Comparison of ENCODE assay signal across 8 mouse cellular contexts in the genomic region with DNA sequence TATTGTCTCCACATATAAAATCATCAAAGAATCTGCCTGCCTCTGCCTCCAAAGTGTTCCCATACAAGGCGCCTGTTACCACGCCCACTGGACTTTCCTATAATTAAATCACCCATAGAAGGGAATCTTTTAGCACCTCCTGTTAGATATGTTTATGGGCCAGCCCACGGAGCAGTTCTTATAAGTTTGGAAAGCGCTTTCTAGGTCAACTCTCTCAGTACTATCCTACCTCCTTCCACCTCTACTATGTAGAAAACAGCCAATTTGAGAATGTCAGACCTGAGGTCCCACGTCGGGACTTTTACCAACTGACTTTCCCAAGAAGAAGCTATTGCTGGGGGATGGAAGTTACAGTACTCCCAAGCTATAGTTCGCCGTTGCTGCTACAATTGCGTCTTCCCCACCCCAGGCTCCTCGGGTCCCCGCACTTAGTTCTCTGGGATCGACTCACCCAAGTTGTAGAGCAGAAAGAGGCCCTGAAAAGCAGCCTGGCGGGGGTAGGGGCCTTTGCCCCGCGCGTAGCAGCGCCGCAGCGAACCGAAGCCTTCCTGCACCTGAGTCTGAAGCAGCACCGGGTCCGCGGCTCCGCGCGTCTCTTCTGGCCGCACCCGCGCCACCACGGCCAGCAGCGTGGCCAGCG. TPM values are rescaled to one million over a fixed set of nuclear protein-coding genes. Genes with fewer than 3 reads are reported as not detected.
DNase-seq lines count a peak whose midpoint lies in the region; ATAC-seq lines count a peak whose summit lies in the region.

No protein-coding gene starts in this region.

- H3K4me2 ChIP-seq in heart, embryonic 11.5 days = peak overlapping the region; percentile 72
- peak overlapping the region; percentile 90 for H3K4me2 ChIP-seq in limb, embryonic 11.5 days (ENCODE audit: low read depth, severe bottlenecking)
- peak overlapping the region; percentile 80 for H3K4me2 ChIP-seq in stomach, embryonic 15.5 days

- 3% methylated on average over 32 of the region's 32 CpGs for WGBS in heart, embryonic 11.5 days (ENCODE audit: insufficient replicate concordance)
- WGBS in embryonic facial prominence, embryonic 10.5 days = 6% methylated on average over 32 of the region's 32 CpGs
- 6% methylated on average over 32 of the region's 32 CpGs for WGBS in limb, embryonic 11.5 days
- WGBS in stomach, embryonic 15.5 days = 4% methylated on average over 32 of the region's 32 CpGs

- no peak for DNase-seq in heart, adult 9 months (ENCODE audit: low spot score in 2 of 2)
- peak; percentile 53 for DNase-seq in 3T3-L1 (ENCODE audit: low read depth, low spot score)
- no peak for DNase-seq in embryonic facial prominence, embryonic 10.5 days (ENCODE audit: low spot score)
- DNase-seq in limb, embryonic 11.5 days (ENCODE audit: low spot score) = no peak
- no peak for DNase-seq in layer of hippocampus, postnatal 10 days (ENCODE audit: low spot score in 2 of 2)
- no peak for DNase-seq in cerebellum, adult 11-12 months

- no peaks in the 10 kb centered on the region for H3K9me3 ChIP-seq in heart, embryonic 11.5 days (replicated peaks; ENCODE audit: control insufficient read depth, low read length)
- H3K9me3 ChIP-seq in embryonic facial prominence, embryonic 10.5 days = no peaks in the 10 kb centered on the region
- no peaks in the 10 kb centered on the region for H3K9me3 ChIP-seq in limb, embryonic 11.5 days (ENCODE audit: control insufficient read depth, low read length)
- no peaks in the 10 kb centered on the region for H3K9me3 ChIP-seq in stomach, embryonic 15.5 days

- peak overlapping the region; percentile 97 for H3K27ac ChIP-seq in heart, embryonic 11.5 days (ENCODE audit: low read depth, low read length)
- peak overlapping the region; percentile 92 for H3K27ac ChIP-seq in embryonic facial prominence, embryonic 10.5 days (replicated peaks)
- peak overlapping the region; percentile 96 for H3K27ac ChIP-seq in limb, embryonic 11.5 days (replicated peaks; ENCODE audit: low read depth, low read length)
- H3K27ac ChIP-seq in stomach, embryonic 15.5 days = peak overlapping the region; percentile 99

- peak overlapping the region; percentile 92 for H3K9ac ChIP-seq in heart, embryonic 11.5 days (ENCODE audit: low read depth, low read length)
- peak overlapping the region; percentile 87 for H3K9ac ChIP-seq in limb, embryonic 11.5 days (ENCODE audit: low read length)
- peak overlapping the region; percentile 77 for H3K9ac ChIP-seq in stomach, embryonic 15.5 days

- peaks cover 19% of the 10 kb centered on the region for H3K36me3 ChIP-seq in heart, embryonic 11.5 days (ENCODE audit: control insufficient read depth, insufficient read depth, low read length)
- peaks cover 51% of the 10 kb centered on the region for H3K36me3 ChIP-seq in embryonic facial prominence, embryonic 10.5 days (replicated peaks)
- H3K36me3 ChIP-seq in limb, embryonic 11.5 days (ENCODE audit: control insufficient read depth, insufficient read depth, low read length) = peaks cover 13% of the 10 kb centered on the region
- peaks cover 27% of the 10 kb centered on the region for H3K36me3 ChIP-seq in stomach, embryonic 15.5 days

- H3K27me3 ChIP-seq in heart, embryonic 11.5 days (ENCODE audit: control insufficient read depth, insufficient read depth, low read length) = no peaks in the 10 kb centered on the region
- H3K27me3 ChIP-seq in embryonic facial prominence, embryonic 10.5 days (replicated peaks; ENCODE audit: low read depth, poor library complexity, severe bottlenecking) = no peaks in the 10 kb centered on the region
- H3K27me3 ChIP-seq in limb, embryonic 11.5 days (ENCODE audit: control insufficient read depth, insufficient read depth, low read length) = no peaks in the 10 kb centered on the region
- H3K27me3 ChIP-seq in stomach, embryonic 15.5 days (replicated peaks) = no peaks in the 10 kb centered on the region

- peaks cover 15% of the 10 kb centered on the region; the same call in 1 of the 2 replicates for H3K4me1 ChIP-seq in heart, embryonic 11.5 days (ENCODE audit: control insufficient read depth, insufficient read depth, low read length)
- peaks cover 38% of the 10 kb centered on the region for H3K4me1 ChIP-seq in embryonic facial prominence, embryonic 10.5 days
- peaks cover 3% of the 10 kb centered on the region for H3K4me1 ChIP-seq in limb, embryonic 11.5 days (ENCODE audit: control insufficient read depth, insufficient read depth, low read length)
- peaks cover 21% of the 10 kb centered on the region for H3K4me1 ChIP-seq in stomach, embryonic 15.5 days

- no peak for ATAC-seq in heart, embryonic 11.5 days (replicated peaks; ENCODE audit: insufficient number of reproducible peaks, low FRiP score, low TSS enrichment)
- ATAC-seq in limb, embryonic 11.5 days (ENCODE audit: insufficient number of reproducible peaks, low FRiP score, low TSS enrichment, low read depth) = no peak
- ATAC-seq in stomach, embryonic 15.5 days (ENCODE audit: insufficient read depth, low FRiP score, low read depth) = peak; percentile 2

- H3K4me3 ChIP-seq in heart, embryonic 11.5 days (ENCODE audit: low read depth, low read length) = peak overlapping the region; percentile 73
- peak overlapping the region; percentile 94 for H3K4me3 ChIP-seq in embryonic facial prominence, embryonic 10.5 days
- H3K4me3 ChIP-seq in limb, embryonic 11.5 days (ENCODE audit: low read depth, low read length) = peak overlapping the region; percentile 69
- peak overlapping the region; percentile 85 for H3K4me3 ChIP-seq in stomach, embryonic 15.5 days (replicated peaks)

RNA-seq across cellular contexts. Expression of gene Sac3d1, which starts 1.0 kb away (rescaled TPM):
- polyA plus RNA-seq in heart, embryonic 11.5 days (2014; fragmentation: Nextera tagmentation; extraction: Ambion mirVana) = 38.1 and 41.0 TPM in 2 replicates
- polyA plus RNA-seq in embryonic facial prominence, embryonic 10.5 days (2016; fragmentation: Nextera tagmentation; extraction: Ambion mirVana) = 66.1 and 67.7 TPM in 2 replicates
- polyA plus RNA-seq in limb, embryonic 11.5 days (2014; fragmentation: Nextera tagmentation; extraction: Ambion mirVana) = 65.4 and 65.8 TPM in 2 replicates
- 40.7 and 46.1 TPM in 2 replicates for polyA plus RNA-seq in stomach, embryonic 15.5 days (2015; fragmentation: Nextera tagmentation; extraction: Ambion mirVana)
- total RNA-seq in layer of hippocampus, postnatal 10 days (2021) = 10 to 100 TPM; 18.8 to 21.6 TPM

RNA-seq across cellular contexts. Expression of gene Snx15, which starts 10.6 kb away (rescaled TPM):
- 22.6 and 25.5 TPM in 2 replicates for polyA plus RNA-seq in heart, embryonic 11.5 days (2014; fragmentation: Nextera tagmentation; extraction: Ambion mirVana)
- polyA plus RNA-seq in embryonic facial prominence, embryonic 10.5 days (2016; fragmentation: Nextera tagmentation; extraction: Ambion mirVana) = 29.1 and 30.2 TPM in 2 replicates
- 27.1 and 27.7 TPM in 2 replicates for polyA plus RNA-seq in limb, embryonic 11.5 days (2014; fragmentation: Nextera tagmentation; extraction: Ambion mirVana)
- polyA plus RNA-seq in stomach, embryonic 15.5 days (2015; fragmentation: Nextera tagmentation; extraction: Ambion mirVana) = 29.2 and 29.9 TPM in 2 replicates
- 10 to 100 TPM; 35.0 to 35.4 TPM for total RNA-seq in layer of hippocampus, postnatal 10 days (2021)

RNA-seq across cellular contexts. Expression of gene Naaladl1, which starts 11.9 kb away (rescaled TPM):
- 0.23 and 0.40 TPM in 2 replicates for polyA plus RNA-seq in heart, embryonic 11.5 days (2014; fragmentation: Nextera tagmentation; extraction: Ambion mirVana)
- 0.87 and 0.89 TPM in 2 replicates for polyA plus RNA-seq in embryonic facial prominence, embryonic 10.5 days (2016; fragmentation: Nextera tagmentation; extraction: Ambion mirVana)
- 0.47 and 0.87 TPM in 2 replicates for polyA plus RNA-seq in limb, embryonic 11.5 days (2014; fragmentation: Nextera tagmentation; extraction: Ambion mirVana)
- 3.0 and 5.9 TPM in 2 replicates for polyA plus RNA-seq in stomach, embryonic 15.5 days (2015; fragmentation: Nextera tagmentation; extraction: Ambion mirVana)
- under 1 TPM; 0.32 to 0.38 TPM for total RNA-seq in layer of hippocampus, postnatal 10 days (2021)

RNA-seq across cellular contexts. Expression of gene AC131692.1, which starts 23.2 kb away (rescaled TPM):
- polyA plus RNA-seq in heart, embryonic 11.5 days (2014; fragmentation: Nextera tagmentation; extraction: Ambion mirVana) = 0.48 and 1.0 TPM in 2 replicates
- 0.41 and 0.56 TPM in 2 replicates for polyA plus RNA-seq in embryonic facial prominence, embryonic 10.5 days (2016; fragmentation: Nextera tagmentation; extraction: Ambion mirVana)
- polyA plus RNA-seq in limb, embryonic 11.5 days (2014; fragmentation: Nextera tagmentation; extraction: Ambion mirVana) = 0.70 TPM in 1 of 2 replicates, not detected in the other
- polyA plus RNA-seq in stomach, embryonic 15.5 days (2015; fragmentation: Nextera tagmentation; extraction: Ambion mirVana) = 0.28 TPM in 1 of 2 replicates, not detected in the other
- under 1 TPM in 1 of 2 experiments, not detected in 1; 0.80 TPM for total RNA-seq in layer of hippocampus, postnatal 10 days (2021)

RNA-seq across cellular contexts. Expression of gene Batf2, which starts 23.3 kb away (rescaled TPM):
- not detected in 2 replicates for polyA plus RNA-seq in heart, embryonic 11.5 days (2014; fragmentation: Nextera tagmentation; extraction: Ambion mirVana)
- not detected in 2 replicates for polyA plus RNA-seq in embryonic facial prominence, embryonic 10.5 days (2016; fragmentation: Nextera tagmentation; extraction: Ambion mirVana)
- polyA plus RNA-seq in limb, embryonic 11.5 days (2014; fragmentation: Nextera tagmentation; extraction: Ambion mirVana) = not detected in 2 replicates
- 0.34 and 0.55 TPM in 2 replicates for polyA plus RNA-seq in stomach, embryonic 15.5 days (2015; fragmentation: Nextera tagmentation; extraction: Ambion mirVana)
- under 1 TPM in 1 of 2 experiments, not detected in 1; 0.59 TPM for total RNA-seq in layer of hippocampus, postnatal 10 days (2021)
